In the genomic region with DNA sequence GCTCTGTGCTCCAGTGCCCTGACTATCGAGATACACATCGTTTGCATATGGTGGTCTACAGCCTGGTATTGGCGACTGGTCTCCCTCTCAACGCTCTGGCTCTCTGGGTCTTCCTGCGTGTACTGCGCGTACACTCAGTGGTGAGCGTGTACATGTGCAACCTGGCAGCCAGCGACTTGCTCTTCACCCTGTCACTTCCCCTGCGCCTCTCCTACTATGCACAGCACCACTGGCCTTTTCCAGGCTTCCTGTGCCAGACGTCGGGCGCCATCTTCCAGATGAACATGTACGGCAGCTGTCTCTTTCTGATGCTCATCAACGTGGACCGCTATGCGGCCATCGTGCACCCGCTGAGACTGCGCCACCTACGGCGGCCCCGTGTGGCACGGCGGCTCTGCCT, we compare ENCODE assay signal across 8 mouse cellular contexts. TPM values are rescaled to one million over a fixed set of nuclear protein-coding genes. Genes with fewer than 3 reads are reported as not detected.
DNase-seq lines count a peak whose midpoint lies in the region; ATAC-seq and TF ChIP-seq lines count a peak whose summit lies in the region.

No protein-coding gene starts in this region.

- 0 out of 2 replicates have a peak, but pooled peaks have one; percentile 1 for ATAC-seq in heart, embryonic 14.5 days (ENCODE audit: insufficient number of reproducible peaks, insufficient read depth, low FRiP score, low read depth)
- peak; percentile 59 for ATAC-seq in hindbrain, embryonic 12.5 days (ENCODE audit: low FRiP score)
- ATAC-seq in midbrain, embryonic 11.5 days (ENCODE audit: low FRiP score) = peak; percentile 62
- ATAC-seq in granulocyte monocyte progenitor cell, adult 5-6 weeks (replicated peaks; ENCODE audit: poor library complexity, severe bottlenecking) = no peak

- H3K27me3 ChIP-seq in heart, embryonic 14.5 days (ENCODE audit: control insufficient read depth, insufficient read depth, low read length) = peaks cover 2% of the 10 kb centered on the region; the same call in 1 of the 2 replicates
- no peaks in the 10 kb centered on the region for H3K27me3 ChIP-seq in hindbrain, embryonic 12.5 days
- peaks cover 2% of the 10 kb centered on the region for H3K27me3 ChIP-seq in midbrain, embryonic 11.5 days (ENCODE audit: control insufficient read depth, insufficient read depth, low read length)

- H3K4me2 ChIP-seq in heart, embryonic 14.5 days (ENCODE audit: low read length) = peak overlapping the region; percentile 83
- peak overlapping the region; percentile 66 for H3K4me2 ChIP-seq in hindbrain, embryonic 12.5 days (replicated peaks)
- peak overlapping the region; percentile 67 for H3K4me2 ChIP-seq in midbrain, embryonic 11.5 days

- H3K4me3 ChIP-seq in heart, embryonic 14.5 days (ENCODE audit: control insufficient read depth in 1 of 2, insufficient read depth in 1 of 2, low read depth in 1 of 2, low read length in 2 of 2) = peak overlapping the region; percentile 43 to 47
- H3K4me3 ChIP-seq in cortical plate, adult 2 months (ENCODE audit: insufficient read depth, low read length) = peak overlapping the region; percentile 25
- H3K4me3 ChIP-seq in hindbrain, embryonic 12.5 days = peak overlapping the region; percentile 41
- H3K4me3 ChIP-seq in midbrain, embryonic 11.5 days (ENCODE audit: low read depth, low read length) = peak overlapping the region; percentile 34

- TF ChIP-seq CTCF in cortical plate, adult 2 months (IDR thresholded peaks at IDR 0.05; ENCODE audit: extremely low read depth, insufficient read depth, low read length) = no peak

- peak overlapping the region; percentile 32 to 66; a peak in 3 of 4 replicates for H3K27ac ChIP-seq in heart, embryonic 14.5 days (replicated peaks in 1 of 2; ENCODE audit: control insufficient read depth in 1 of 2, insufficient read depth in 1 of 2, low read depth in 2 of 2, low read length in 2 of 2)
- H3K27ac ChIP-seq in cortical plate, adult 2 months (ENCODE audit: insufficient read depth, low read length) = no peak overlapping the region
- peak overlapping the region; percentile 90 for H3K27ac ChIP-seq in hindbrain, embryonic 12.5 days
- H3K27ac ChIP-seq in midbrain, embryonic 11.5 days (ENCODE audit: low read depth, low read length) = peak overlapping the region; percentile 78

- peaks cover 0 to 3% of the 10 kb centered on the region in 2 experiments; a peak in 2 of 4 replicates for H3K4me1 ChIP-seq in heart, embryonic 14.5 days (ENCODE audit: control insufficient read depth in 2 of 2, insufficient read depth in 2 of 2, low read length in 2 of 2)
- no peaks in the 10 kb centered on the region; the same call in 1 of the 2 replicates for H3K4me1 ChIP-seq in cortical plate, adult 2 months (ENCODE audit: control insufficient read depth, insufficient read depth, low read length)
- peaks cover 10% of the 10 kb centered on the region; the same call in 1 of the 2 replicates for H3K4me1 ChIP-seq in hindbrain, embryonic 12.5 days
- peaks cover 3% of the 10 kb centered on the region; the same call in 1 of the 2 replicates for H3K4me1 ChIP-seq in midbrain, embryonic 11.5 days (ENCODE audit: control insufficient read depth, insufficient read depth, low read length)

- H3K36me3 ChIP-seq in heart, embryonic 14.5 days (ENCODE audit: control insufficient read depth, insufficient read depth, low read length) = no peaks in the 10 kb centered on the region
- H3K36me3 ChIP-seq in hindbrain, embryonic 12.5 days = no peaks in the 10 kb centered on the region
- H3K36me3 ChIP-seq in midbrain, embryonic 11.5 days (ENCODE audit: control insufficient read depth, insufficient read depth, low read length) = no peaks in the 10 kb centered on the region

- peak overlapping the region; percentile 71 for H3K9ac ChIP-seq in heart, embryonic 14.5 days (ENCODE audit: low read length)
- H3K9ac ChIP-seq in hindbrain, embryonic 12.5 days = peak overlapping the region; percentile 53
- peak overlapping the region; percentile 78 for H3K9ac ChIP-seq in midbrain, embryonic 11.5 days (ENCODE audit: low read length)

- H3K9me3 ChIP-seq in heart, embryonic 14.5 days (ENCODE audit: control insufficient read depth, low read length) = no peaks in the 10 kb centered on the region
- no peaks in the 10 kb centered on the region for H3K9me3 ChIP-seq in hindbrain, embryonic 12.5 days (replicated peaks)
- H3K9me3 ChIP-seq in midbrain, embryonic 11.5 days (ENCODE audit: control insufficient read depth, low read length) = no peaks in the 10 kb centered on the region

- TF ChIP-seq POLR2A in cortical plate, adult 2 months (IDR thresholded peaks at IDR 0.05; ENCODE audit: extremely low read depth, insufficient read depth, low read length) = no peak

- no peak for DNase-seq in heart, adult 8-10 months (ENCODE audit: low spot score)
- DNase-seq in midbrain, embryonic 11.5 days (ENCODE audit: low spot score, missing footprints) = no peak
- DNase-seq in c-Kit-positive CD71-positive TER-119-positive erythroid progenitor cells, embryonic 14.5 days (ENCODE audit: low spot score) = no peak
- no peak for DNase-seq in ovary, postnatal 10 days (ENCODE audit: low spot score)

- 21% methylated on average over 25 of the region's 25 CpGs for WGBS in heart, embryonic 14.5 days
- 24% methylated on average over 25 of the region's 25 CpGs for WGBS in hindbrain, embryonic 12.5 days
- 27% methylated on average over 25 of the region's 25 CpGs for WGBS in midbrain, embryonic 11.5 days

RNA-seq across cellular contexts. Expression of a gene that starts 13.7 kb away (rescaled TPM):
- polyA plus RNA-seq in heart, embryonic 14.5 days (2014; fragmentation: Nextera tagmentation; extraction: Ambion mirVana) = 0.36 TPM in 1 of 2 replicates, not detected in the other
- total RNA-seq in heart, adult 8-10 months (2022) = 1 to 10 TPM in 1 of 4 experiments, not detected in 3; 1.6 TPM
- polyA plus RNA-seq in cortical plate, adult 2 months (2012; rRNA removed) = 1.0 and 1.3 TPM in 2 replicates
- 0.33 and 0.40 TPM in 2 replicates for polyA plus RNA-seq in hindbrain, embryonic 12.5 days (2016; fragmentation: Nextera tagmentation; extraction: Ambion mirVana)
- polyA plus RNA-seq in midbrain, embryonic 11.5 days (2014; fragmentation: Nextera tagmentation; extraction: Ambion mirVana) = 0.11 TPM in 1 of 2 replicates, not detected in the other
- total RNA-seq in granulocyte monocyte progenitor cell, adult 5-6 weeks (2014; fragmentation: Nextera tagmentation) = 8.7 and 13.4 TPM in 2 replicates
- total RNA-seq in granulocyte monocyte progenitor cell, adult 5-6 weeks (2017) = 2.7 and 5.2 TPM in 2 replicates

RNA-seq across cellular contexts. Expression of a gene that starts 14.4 kb away (rescaled TPM):
- 58.6 and 67.4 TPM in 2 replicates for polyA plus RNA-seq in heart, embryonic 14.5 days (2014; fragmentation: Nextera tagmentation; extraction: Ambion mirVana)
- 100 to 1,000 TPM; 100 to 126 (median 113) TPM for total RNA-seq in heart, adult 8-10 months (2022)
- polyA plus RNA-seq in cortical plate, adult 2 months (2012; rRNA removed) = 79.0 and 80.7 TPM in 2 replicates
- polyA plus RNA-seq in hindbrain, embryonic 12.5 days (2016; fragmentation: Nextera tagmentation; extraction: Ambion mirVana) = 131 and 133 TPM in 2 replicates
- polyA plus RNA-seq in midbrain, embryonic 11.5 days (2014; fragmentation: Nextera tagmentation; extraction: Ambion mirVana) = 96.9 and 99.3 TPM in 2 replicates
- total RNA-seq in granulocyte monocyte progenitor cell, adult 5-6 weeks (2014; fragmentation: Nextera tagmentation) = 136 and 161 TPM in 2 replicates
- total RNA-seq in granulocyte monocyte progenitor cell, adult 5-6 weeks (2017) = 246 and 373 TPM in 2 replicates

RNA-seq across cellular contexts. Expression of a gene that starts 31.9 kb away (rescaled TPM):
- polyA plus RNA-seq in heart, embryonic 14.5 days (2014; fragmentation: Nextera tagmentation; extraction: Ambion mirVana) = 5.4 and 6.5 TPM in 2 replicates
- 1 to 10 TPM; 1.5 to 2.6 (median 2.2) TPM for total RNA-seq in heart, adult 8-10 months (2022)
- 17.3 and 19.4 TPM in 2 replicates for polyA plus RNA-seq in cortical plate, adult 2 months (2012; rRNA removed)
- polyA plus RNA-seq in hindbrain, embryonic 12.5 days (2016; fragmentation: Nextera tagmentation; extraction: Ambion mirVana) = 16.0 and 18.3 TPM in 2 replicates
- polyA plus RNA-seq in midbrain, embryonic 11.5 days (2014; fragmentation: Nextera tagmentation; extraction: Ambion mirVana) = 9.2 and 10.8 TPM in 2 replicates
- total RNA-seq in granulocyte monocyte progenitor cell, adult 5-6 weeks (2014; fragmentation: Nextera tagmentation) = 10.6 and 17.5 TPM in 2 replicates
- total RNA-seq in granulocyte monocyte progenitor cell, adult 5-6 weeks (2017) = 1.3 and 3.9 TPM in 2 replicates

RNA-seq across cellular contexts. Expression of a gene that starts 41.8 kb away (rescaled TPM):
- 67.1 and 76.1 TPM in 2 replicates for polyA plus RNA-seq in heart, embryonic 14.5 days (2014; fragmentation: Nextera tagmentation; extraction: Ambion mirVana)
- total RNA-seq in heart, adult 8-10 months (2022) = 10 to 100 TPM; 24.7 to 27.7 (median 25.1) TPM
- polyA plus RNA-seq in cortical plate, adult 2 months (2012; rRNA removed) = 69.7 and 78.6 TPM in 2 replicates
- 151 and 159 TPM in 2 replicates for polyA plus RNA-seq in hindbrain, embryonic 12.5 days (2016; fragmentation: Nextera tagmentation; extraction: Ambion mirVana)
- 139 and 146 TPM in 2 replicates for polyA plus RNA-seq in midbrain, embryonic 11.5 days (2014; fragmentation: Nextera tagmentation; extraction: Ambion mirVana)
- 49.2 and 55.8 TPM in 2 replicates for total RNA-seq in granulocyte monocyte progenitor cell, adult 5-6 weeks (2014; fragmentation: Nextera tagmentation)
- total RNA-seq in granulocyte monocyte progenitor cell, adult 5-6 weeks (2017) = 34.7 and 40.2 TPM in 2 replicates

RNA-seq across cellular contexts. Expression of a gene that starts 50.3 kb away (rescaled TPM):
- 35.3 and 36.6 TPM in 2 replicates for polyA plus RNA-seq in heart, embryonic 14.5 days (2014; fragmentation: Nextera tagmentation; extraction: Ambion mirVana)
- total RNA-seq in heart, adult 8-10 months (2022) = 10 to 100 TPM; 16.5 to 21.5 (median 20.3) TPM
- polyA plus RNA-seq in cortical plate, adult 2 months (2012; rRNA removed) = 20.0 and 21.5 TPM in 2 replicates
- 48.1 and 54.2 TPM in 2 replicates for polyA plus RNA-seq in hindbrain, embryonic 12.5 days (2016; fragmentation: Nextera tagmentation; extraction: Ambion mirVana)
- 55.1 and 58.4 TPM in 2 replicates for polyA plus RNA-seq in midbrain, embryonic 11.5 days (2014; fragmentation: Nextera tagmentation; extraction: Ambion mirVana)
- 65.6 and 82.8 TPM in 2 replicates for total RNA-seq in granulocyte monocyte progenitor cell, adult 5-6 weeks (2014; fragmentation: Nextera tagmentation)
- total RNA-seq in granulocyte monocyte progenitor cell, adult 5-6 weeks (2017) = 79.2 and 82.4 TPM in 2 replicates
